Mouse (Mus musculus) bone marrow, adult 2 months (tissue): ENCODE results near the gene Otop1.

ENCODE experiments used
- CTCF ChIP-seq: fragments of 200-500 bp; IDR thresholded peaks from 2 replicates; pipeline ENCODE4 v1.5.1; 2011; ENCODE audit warnings: low read length, control low read depth; ENCODE audit not compliant: control insufficient read depth, insufficient read depth
- POLR2A ChIP-seq: fragments of 200-500 bp; IDR thresholded peaks from 2 replicates; pipeline ENCODE4 v1.6.1; 2011; ENCODE audit warnings: low read depth, mild to moderate bottlenecking, control low read depth, low read length, borderline replicate concordance; ENCODE audit not compliant: control insufficient read depth

- peak; percentile 96 for TF ChIP-seq CTCF
- TF ChIP-seq POLR2A: no peak
Measured at GRCm38 (mm10) chr5:38307255-38308101, 31.7 kb downstream of the Otop1 start.
